Mouse (Mus musculus) urinary bladder, adult 18-20 months (tissue): Measurements from ENCODE around the gene Opa3.
"Not testable (repeated sequence)": the region's sequence is repeated elsewhere in the genome, so short reads cannot be mapped to it uniquely, and the experiment has no call there.

Experiments used
- DNase-seq, 2 experiments: peaks; one replicate each; pipeline ENCODE4 v3.0.0; 2022; ENCODE audit warnings: low spot score in 2 of 2, mixed read lengths in 2 of 2

The Opa3 gene

DNA sequence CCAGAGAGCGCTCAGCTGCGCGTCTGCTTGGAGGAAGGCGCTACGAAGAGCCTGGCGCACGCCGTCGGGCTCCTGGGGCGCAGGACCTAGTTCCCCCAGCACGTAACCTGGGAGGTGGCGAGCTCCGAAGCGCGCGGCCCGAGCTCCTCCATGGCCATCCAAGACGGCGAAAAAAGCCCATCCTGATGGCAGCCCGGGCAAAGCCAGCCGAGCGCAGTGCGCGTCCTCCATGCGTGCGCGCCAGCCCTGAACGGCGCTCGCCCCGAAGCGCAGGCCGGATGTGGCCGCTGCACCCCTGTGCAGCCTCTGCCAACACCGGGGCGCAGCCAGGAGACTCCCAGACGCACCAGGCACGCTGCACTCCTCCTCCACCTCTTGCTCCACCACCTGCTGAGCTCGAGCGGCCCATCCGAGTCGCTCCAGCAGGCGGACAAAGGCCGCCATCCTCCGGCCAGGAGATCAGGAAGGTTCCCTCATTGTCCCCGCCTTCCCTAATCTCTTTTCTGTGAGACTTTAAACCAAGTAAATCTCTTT lies 51.5 kb downstream of the Opa3 start, which contains the start of gene Ppm1n:
Ppm1n (minus strand) TSS at position 484 of the 534 bp plus-strand sequence.
- no peak for DNase-seq

DNA sequence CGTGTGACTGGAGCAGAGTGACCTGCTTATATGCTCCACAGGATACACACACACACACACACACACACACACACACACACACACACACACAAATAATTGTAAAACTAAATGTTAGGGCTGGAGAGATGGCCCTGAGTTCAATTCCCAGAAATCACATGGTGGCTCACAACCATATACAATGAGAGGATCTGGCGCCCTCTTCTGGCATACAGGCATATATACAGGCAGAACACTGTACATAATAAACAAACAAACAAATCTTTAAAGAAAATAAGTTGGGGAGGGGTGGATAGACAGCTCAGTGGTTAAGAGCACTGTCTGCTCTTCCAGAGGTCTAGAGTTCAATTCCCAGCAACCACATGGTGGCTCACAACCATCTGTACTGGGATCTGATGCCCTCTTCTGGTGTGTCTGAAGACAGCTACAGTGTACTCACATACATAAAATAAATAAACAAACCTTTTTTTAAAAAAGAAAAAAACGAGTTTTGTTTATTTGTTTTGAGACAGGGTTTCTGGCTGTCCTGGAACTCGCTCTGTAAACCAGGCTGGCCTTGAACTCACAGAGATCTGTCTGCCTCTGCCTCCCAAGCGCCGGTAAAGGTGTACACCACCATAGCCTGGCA lies 53.7 kb downstream of the Opa3 start:
- DNase-seq = not testable (repeated sequence)

DNA sequence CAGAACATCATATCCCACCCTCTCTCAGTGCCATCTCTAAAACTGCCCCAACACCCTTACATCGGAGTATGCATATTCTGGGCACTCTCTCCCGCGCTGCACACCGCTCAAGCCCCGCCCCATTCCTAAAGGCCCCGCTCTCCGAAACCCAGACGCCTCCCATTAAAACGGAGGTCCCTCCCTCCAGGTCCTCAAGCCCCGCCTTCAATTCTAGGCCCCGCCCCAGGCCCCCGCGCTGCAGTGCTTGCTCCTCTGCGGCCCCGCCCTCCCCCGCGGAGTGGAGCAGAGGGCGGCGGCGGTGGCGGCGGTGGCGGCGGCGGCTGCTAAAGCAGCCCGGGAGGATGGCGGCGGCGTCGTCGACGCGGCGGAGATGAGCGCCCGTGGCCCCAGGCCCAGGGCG lies 54.3 kb downstream of the Opa3 start, which contains the start of gene Rtn2:
Rtn2 (plus strand) TSS at position 240 of the 400 bp plus-strand sequence.
- no peak for DNase-seq

DNA sequence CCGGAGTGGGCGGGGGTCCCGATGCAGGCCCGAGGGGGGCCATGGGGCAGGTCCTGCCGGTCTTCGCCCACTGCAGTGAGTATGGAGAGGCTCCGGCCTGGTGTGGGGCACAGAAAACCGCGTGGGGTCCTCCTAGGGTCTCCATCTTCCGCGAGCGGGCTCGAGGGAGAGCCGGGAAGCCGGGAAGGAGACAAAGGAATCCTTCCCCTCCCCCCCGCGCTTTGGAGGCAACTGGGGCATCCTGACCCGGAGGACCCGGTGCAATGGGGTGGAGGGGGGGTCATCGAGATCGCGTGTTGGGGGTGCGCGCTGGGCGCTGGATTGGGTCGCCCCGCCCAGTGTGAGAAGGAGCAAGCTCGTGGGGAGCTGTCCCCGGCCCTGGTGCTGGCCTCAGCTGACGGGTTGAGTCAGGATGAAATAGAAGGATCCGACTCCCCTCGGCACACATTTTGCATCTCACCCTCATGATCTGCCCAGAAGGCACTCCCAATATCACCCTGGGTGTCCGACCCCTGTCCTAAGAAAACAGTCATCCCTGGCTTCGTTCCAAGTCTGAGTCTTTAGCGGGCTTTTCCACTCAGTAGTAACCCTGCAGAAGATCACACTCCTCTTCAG lies 54.8 kb downstream of the Opa3 start:
- DNase-seq = no peak

DNA sequence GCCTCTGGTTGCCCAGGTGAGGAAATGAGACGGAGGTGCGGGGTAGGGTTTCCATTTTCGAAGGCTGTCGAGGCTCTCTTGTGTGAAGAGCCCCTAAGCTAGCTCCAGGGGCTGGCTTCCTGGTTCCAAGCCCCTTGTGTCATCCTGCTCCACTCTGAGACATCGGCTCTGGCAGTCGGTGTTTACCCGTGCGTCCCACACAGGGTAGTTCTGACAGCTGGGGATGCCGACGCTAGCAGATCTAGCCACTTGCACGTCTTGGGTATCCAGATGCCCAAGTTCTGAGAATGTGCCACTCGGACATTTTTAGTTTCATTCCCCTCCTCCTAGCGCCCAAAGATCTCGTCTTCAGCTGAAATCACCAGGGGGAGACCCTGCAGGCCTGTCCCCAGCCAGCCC lies 55.3 kb downstream of the Opa3 start:
- DNase-seq = no peak

DNA sequence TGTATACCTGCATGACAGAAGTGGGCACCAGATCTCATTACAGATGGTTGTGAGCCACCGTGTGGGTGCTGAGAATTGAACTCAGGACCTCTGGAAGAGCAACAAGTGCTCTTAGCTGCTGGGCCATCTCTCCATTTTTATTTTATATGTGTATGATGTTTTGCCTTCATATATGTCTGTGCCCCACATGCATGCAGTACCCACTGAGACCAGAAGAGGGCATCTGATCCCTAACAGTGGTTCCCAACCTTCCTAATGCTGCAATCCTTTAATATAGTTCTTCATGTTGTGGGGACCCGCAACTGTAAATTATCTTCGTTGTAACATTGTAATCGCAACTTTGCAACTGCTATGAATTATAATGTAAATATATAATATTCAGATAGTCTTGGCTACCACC lies 56.6 kb downstream of the Opa3 start:
- no peak for DNase-seq

DNA sequence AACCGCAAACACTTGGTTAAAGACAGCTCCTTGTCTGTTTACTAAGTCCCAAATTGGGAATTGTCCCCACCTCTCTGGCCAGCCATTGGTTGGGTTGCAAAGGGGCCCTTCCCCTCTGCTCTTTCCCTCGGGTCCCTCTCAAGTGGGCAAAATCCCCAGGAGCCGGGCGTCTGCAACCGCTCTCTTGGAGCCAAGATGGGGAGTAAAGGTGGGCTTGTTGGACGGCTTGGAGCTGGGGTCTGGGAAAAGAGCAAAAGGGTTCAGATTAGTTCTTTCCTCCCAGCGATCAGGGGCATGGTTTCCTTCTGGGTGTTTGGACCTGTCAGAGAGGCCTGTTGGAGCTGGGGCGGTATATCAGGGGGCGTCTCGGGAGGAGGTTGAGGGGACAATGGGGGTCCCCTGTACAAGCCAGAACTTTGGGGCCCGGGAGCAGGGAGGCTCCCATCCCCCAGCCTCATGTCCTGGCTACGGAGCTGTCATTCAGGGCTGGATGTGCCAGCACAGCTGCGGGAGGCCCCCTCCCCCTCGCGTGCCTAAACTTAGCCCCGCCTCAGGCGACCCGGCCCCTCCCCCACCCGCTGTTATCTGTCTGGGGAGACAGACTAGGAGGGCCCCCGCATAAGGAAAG lies 62.9 kb downstream of the Opa3 start:
- no peak for DNase-seq

DNA sequence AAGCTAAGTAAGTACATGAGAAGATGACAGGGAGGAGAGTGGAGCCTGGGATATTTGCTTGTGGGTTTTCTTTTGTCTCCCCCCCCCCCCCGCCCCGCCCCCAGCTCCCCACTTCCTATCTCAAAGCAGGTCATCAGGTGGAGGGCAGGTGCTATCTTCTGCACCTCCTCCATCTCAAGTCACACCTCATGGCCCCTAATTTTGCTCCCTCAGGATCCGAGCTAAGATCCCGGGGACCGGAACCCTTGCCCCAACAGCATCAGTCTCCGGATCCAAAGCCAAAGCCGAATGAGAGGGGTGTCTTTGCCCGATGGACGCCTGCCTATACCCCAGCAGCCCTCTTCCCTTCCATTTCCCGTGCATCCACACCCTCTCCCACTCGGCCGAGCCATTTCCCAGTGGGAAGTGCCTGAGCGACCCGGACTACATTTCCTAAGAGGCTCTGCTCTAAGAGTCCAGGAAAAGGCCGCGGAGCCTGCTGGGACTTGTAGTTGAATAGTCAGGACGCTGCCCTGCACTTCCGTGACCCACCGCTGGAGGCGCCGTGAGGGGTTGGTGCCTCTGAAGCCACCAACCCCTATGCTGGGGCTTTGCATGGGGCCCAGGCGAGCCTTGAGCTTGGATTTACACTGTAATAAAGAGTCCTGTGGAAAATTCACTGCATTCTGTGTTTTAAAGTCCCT lies 67.5 kb downstream of the Opa3 start:
- peak; percentile 88 to 98 for DNase-seq

DNA sequence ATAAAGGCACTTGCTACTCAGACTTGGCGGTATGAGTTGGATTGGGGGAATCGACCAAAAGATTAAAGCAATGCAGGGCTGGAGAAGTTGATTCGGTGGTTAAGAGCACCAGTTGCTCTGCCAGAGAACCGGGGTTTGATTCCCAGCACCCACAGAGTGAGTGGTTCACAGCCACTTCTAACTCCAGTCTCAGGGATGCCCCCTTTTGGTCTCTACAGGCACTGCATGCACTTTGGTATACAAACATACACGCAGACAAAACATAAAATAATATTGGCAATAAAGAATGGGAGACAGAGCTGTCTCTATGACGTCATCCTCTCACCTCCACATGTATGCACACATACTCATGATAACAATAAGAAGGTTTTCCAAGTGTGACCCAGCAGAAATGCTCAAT lies 68.9 kb downstream of the Opa3 start:
- DNase-seq = no peak

DNA sequence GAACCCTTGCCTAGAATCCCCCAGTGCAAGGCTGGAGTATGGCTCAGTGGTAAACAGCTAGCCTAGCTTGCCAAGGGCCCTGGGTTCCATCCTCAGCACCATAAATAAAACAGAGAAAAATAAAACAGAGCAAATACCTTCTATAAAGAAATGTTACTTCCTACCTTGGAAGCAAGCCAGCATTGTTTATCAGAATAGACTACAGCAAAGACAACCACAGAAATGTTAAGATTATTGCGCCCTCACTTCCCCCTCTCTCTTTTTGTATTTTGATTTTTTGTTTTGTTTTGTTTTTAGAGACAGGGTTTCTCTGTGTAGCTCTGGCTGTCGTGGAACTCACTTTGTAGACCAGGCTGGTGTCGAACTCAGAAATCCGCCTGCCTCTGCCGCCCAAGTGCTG lies 69.7 kb downstream of the Opa3 start:
- DNase-seq = no peak

DNA sequence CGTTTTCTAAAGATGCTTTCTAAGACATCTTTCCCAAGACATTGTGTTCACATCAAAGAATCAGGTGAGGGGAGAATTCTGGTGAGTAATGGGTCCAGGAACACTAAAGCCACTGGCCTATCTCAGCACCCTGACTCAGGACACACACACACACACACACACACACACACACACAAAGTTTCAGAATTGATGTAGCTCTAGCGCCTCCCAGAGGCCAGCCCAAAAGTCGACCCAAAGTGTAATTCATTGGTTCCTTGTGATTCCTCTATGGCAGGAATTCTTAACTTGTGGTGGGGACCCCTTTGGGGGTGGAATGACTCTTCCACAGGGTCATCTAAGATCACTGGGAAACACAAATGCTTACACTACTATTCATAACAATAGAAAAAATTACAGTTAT lies 71.1 kb downstream of the Opa3 start:
- DNase-seq = no peak

DNA sequence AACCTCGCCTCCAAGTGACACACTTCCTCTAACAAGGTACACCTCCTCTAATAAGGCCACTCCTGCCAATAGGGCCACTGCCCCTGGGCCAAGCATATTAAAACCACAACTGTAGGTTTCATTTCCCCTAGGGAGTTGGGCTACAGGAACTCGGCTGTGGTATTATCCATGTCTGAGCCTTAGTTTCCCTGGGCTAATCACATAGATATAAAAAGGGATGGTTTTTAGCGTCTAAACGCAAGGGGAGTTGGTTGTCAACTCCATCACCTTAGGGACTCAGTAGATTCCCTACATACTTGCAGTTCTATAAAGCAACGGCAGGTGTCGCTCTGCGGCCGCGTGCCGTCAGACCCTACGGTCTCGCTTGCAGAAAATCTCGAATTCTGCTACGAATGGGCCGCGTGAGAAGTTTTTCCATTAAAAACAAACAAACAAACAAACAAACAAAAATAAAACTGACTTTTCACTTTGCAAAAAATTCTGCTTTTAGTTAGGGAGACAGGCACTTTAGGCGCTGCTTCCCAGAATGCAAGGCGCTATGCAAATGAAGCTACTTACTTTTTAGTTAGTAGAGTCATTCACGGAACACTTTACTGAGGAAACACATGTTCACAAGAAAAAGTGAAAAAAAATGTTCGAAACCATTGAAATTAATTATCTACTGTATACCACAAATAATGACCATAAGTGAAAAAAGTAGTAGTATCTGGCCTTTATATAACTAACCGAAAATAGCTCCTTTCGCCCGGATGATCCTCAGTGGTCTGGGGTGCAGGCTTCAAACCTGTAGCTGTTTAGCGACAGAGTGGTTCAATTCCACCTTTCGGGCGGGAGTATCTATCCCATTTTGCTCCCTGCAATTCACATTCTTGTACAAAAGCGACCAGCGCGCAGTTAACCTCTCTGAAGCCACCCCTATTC lies 72.6 kb downstream of the Opa3 start:
- DNase-seq = no peak

DNA sequence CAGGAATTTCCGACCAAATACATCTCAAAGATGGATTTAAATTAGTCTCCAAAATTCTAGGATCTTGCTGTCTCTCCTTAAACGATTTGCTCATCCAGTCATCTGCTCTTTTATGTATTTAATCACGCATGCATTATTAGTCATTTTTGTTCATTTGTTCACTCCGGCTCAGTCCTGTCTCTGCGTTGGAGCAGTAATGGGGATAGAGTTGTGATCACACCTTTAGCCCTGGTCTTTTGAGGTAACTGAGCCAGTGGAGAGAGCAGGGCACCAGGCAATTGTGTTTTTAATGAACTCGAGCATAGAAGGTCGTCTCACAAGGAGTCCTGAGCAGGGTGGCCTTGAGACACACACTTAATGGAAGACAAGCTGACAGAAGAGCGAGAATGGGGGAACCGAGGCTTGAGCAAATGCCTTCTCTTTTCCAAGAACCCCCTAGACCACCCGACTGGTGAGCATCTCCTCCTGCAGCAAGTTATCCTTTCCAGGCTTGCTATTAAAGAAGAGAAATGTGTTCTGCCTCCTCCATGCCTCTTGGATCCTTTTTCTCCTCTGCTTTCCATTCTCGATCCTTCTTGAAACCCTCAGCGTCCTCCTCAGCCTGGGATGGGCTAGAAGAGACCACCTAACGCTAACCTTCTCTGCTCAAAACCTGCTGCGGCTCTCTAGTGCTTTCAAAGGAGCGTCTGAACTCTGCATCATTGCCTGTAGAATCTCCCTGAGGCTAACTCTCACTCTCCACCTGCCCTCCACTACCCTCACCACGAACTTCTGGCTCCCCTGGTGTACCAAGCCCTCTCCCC lies 73.5 kb downstream of the Opa3 start:
- no peak for DNase-seq

DNA sequence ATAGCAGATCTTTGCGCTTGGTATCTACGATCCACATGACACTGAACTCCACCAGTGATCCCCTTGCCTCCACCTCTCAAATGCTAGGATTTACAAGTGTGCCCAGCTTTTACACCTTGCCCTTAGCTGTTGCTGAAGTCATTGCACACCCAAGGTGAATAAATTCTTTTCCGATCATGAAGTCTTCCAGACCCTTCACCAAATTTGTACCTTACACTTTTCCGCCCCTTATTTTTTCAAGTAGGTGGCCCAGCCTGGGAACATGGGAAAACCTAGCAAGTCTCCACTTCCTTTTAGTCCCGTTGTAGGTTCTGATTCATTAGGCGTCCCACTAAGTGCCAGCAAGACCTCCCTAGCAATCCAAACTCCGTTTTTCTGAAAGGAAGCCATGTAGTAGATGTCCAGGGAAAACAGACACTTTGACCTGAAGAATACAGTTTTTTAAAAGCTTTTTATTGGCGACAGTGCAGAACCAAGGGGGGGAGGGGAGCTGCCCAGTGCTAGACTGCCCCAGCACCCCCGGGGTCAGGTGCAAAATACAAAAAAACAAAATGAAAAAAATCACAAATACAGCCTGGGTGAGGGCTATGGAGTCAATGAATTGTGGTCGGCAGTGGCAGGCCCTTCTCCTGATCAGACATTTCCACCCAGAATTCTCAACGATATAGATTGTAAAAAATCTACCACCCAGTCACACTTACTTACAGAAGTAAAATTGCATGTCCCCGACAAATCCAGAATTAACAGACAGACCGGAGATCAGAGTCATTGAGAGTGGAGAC lies 74.3 kb downstream of the Opa3 start:
- DNase-seq = no peak

DNA sequence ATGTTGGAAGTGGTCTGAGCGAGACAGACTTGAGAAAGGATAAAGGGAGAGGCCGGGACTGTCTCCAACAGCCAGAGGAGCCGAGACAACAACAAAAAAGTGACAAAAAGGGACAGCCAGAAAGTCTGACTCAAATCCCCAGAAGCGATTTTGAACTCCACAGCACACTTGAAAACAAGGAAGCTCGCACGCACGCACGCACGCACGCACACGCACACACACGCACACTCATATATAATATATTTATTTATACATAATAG lies 74.8 kb downstream of the Opa3 start:
- DNase-seq = no peak

DNA sequence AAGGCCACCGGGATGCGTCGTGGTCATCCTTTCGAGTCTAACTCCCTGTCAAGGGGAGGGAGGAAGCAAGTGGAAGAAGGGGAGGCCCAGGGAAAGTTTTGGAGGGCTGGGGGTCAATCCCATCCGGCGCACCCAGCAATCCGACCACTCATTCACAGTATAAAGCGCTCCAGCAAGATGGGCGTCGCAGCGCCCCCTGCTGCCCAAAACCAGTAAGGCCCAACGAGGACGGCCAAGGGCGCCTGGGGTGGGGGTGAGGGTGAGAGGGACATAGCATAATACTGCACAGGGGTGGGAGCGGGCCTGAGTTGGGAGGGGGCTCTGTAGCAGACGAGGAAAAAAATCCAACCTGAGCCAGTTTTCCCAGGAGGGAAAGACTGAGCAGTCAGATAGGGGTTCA lies 75.6 kb downstream of the Opa3 start:
- DNase-seq = no peak

DNA sequence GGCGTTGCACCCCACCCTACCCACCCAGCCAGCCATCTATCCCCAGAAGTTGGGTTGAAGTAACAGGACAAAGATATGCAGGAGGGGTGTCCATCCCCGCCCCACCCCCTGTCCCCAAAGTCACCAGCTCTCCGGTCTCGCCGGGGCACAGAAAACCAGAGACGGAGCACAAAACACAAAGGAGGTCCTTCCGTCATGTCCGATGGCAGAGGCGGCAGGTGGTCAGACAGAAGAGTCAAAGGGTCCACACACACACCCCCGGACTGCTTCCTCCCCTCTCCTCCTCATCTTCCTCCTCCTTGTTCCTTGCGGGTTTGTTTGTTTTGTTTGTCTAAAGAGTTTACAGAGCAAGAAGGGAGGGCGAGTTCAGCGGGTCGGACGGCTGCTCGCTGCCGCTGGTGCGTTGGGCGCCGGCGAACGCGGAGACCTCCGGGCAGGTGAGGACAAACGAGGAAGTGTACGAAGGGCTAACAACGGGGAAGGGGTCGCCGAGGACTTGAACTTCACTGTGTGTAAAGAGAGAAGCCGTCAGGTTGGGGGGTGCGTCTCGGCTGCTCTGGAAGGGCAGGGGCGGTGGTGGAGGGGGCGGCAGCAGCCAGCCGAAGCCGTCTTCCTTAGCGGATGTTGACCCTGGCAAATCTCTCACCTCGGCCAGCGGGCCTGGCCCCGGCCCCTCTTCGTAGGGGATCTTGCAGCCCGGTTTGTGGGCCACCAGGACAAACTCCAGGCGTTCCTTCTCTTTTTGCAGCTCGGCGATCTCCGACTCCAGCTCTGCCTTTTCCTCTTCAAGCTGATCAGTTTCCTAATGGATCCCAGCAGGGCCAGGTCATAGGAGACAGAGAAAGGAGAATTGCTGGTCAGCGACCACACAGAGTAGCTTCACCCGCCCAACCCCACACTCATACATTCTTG lies 76.6 kb downstream of the Opa3 start:
- no peak for DNase-seq

DNA sequence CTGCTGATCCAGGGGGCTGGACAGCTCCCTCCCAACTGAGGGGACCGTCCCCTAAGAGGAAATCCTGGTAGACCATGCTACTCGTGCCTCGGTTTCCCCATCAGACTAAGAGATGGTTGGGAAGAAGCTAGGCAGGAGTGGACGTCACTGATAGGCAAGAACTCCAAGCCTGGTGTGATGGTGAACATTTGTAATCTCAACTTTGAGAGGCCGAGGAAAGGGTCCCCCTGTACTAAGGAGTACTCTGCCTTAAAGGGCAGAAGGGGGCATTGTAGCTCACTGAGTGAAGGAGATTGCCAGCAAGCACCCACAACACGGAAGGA lies 77.2 kb downstream of the Opa3 start:
- no peak for DNase-seq
